Mouse (Mus musculus) forebrain, embryonic 12.5 days (tissue): Measurements from ENCODE around the gene Slc4a5. TPM values are rescaled to one million over a fixed set of nuclear protein-coding genes. Genes with fewer than 3 reads are reported as not detected.

ENCODE experiments used
- ATAC-seq: fragments of 200-750 bp; cut with Nextera tagmentation; 2 replicates; pipeline ENCODE4 v1.8.0; 2017; ENCODE audit warnings: moderate TSS enrichment; ENCODE audit not compliant: low FRiP score
- H3K27ac ChIP-seq: fragments of 300-500 bp; sonication (generic); 2 replicates; pipeline ENCODE4 v1.5.1; 2016; ENCODE audit warnings: mild to moderate bottlenecking
- H3K27me3 ChIP-seq: fragments of 300-500 bp; sonication (generic); 2 replicates; pipeline ENCODE4 v1.6.1; 2016; ENCODE audit warnings: mild to moderate bottlenecking
- H3K36me3 ChIP-seq: fragments of 300-500 bp; sonication (generic); replicated peaks from 2 replicates; pipeline ENCODE4 v1.6.1; 2016; ENCODE audit warnings: mild to moderate bottlenecking
- H3K4me1 ChIP-seq: fragments of 300-500 bp; sonication (generic); 2 replicates; pipeline ENCODE4 v1.6.1; 2016
- H3K4me2 ChIP-seq: fragments of 300-500 bp; sonication (generic); 2 replicates; pipeline ENCODE4 v1.6.1; 2016; ENCODE audit warnings: mild to moderate bottlenecking, moderate library complexity
- H3K4me3 ChIP-seq: fragments of 300-500 bp; sonication (generic); replicated peaks from 2 replicates; pipeline ENCODE4 v1.5.1; 2016; ENCODE audit warnings: mild to moderate bottlenecking
- H3K9ac ChIP-seq: fragments of 300-500 bp; sonication (generic); 2 replicates; pipeline ENCODE4 v1.6.1; 2016; ENCODE audit warnings: mild to moderate bottlenecking
- H3K9me3 ChIP-seq: fragments of 300-500 bp; sonication (generic); 2 replicates; pipeline ENCODE4 v1.6.1; 2016
- WGBS: fragments of 180-500 bp; shearing (Covaris S2); methylation state at CpG from one replicate; pipeline ENCODE4 v1.1.7; 2016; 5-methylcytosine and 5-hydroxymethylcytosine counted together
- polyA plus RNA-seq: library from polyadenylated mRNA; unstranded; fragments of >200 nt; fragmentation: Nextera tagmentation; extraction: Ambion mirVana; gene quantifications from 2 replicates; pipeline ENCODE4 v1.2.1, GENCODE M21; 2016

The Slc4a5 gene
- polyA plus RNA-seq, 1 experiment from 2014 or later: 0.24 TPM

GRCm38 (mm10) chr6:83197345-83198004, 22.2 kb upstream of the Slc4a5 start:
- peak; percentile 50 for ATAC-seq
- 46% methylated on average over 15 of the region's 15 CpGs for WGBS
- H3K4me3 ChIP-seq: no peak overlapping the region

GRCm38 (mm10) chr6:83203320-83203719, 16.3 kb upstream of the Slc4a5 start:
- no peak overlapping the region for H3K4me3 ChIP-seq
- H3K27me3 ChIP-seq: no peaks in the 10 kb centered on the region
- no peak overlapping the region for H3K27ac ChIP-seq
- H3K4me1 ChIP-seq: no peaks in the 10 kb centered on the region
- H3K9me3 ChIP-seq: no peaks in the 10 kb centered on the region
- H3K36me3 ChIP-seq: peaks cover 27% of the 10 kb centered on the region
- WGBS: 89% methylated on average over 4 of the region's 4 CpGs
- H3K4me2 ChIP-seq: no peak overlapping the region
- no peak overlapping the region for H3K9ac ChIP-seq
- ATAC-seq: no peak

More at GRCm38 (mm10) chr6:83197345-83198004, 22.2 kb upstream of the Slc4a5 start:
- no peak overlapping the region for H3K9ac ChIP-seq
- H3K27me3 ChIP-seq: no peaks in the 10 kb centered on the region
- no peaks in the 10 kb centered on the region for H3K9me3 ChIP-seq
- H3K27ac ChIP-seq: no peak overlapping the region
- no peaks in the 10 kb centered on the region for H3K4me1 ChIP-seq
- H3K36me3 ChIP-seq: peaks cover 85% of the 10 kb centered on the region
- no peak overlapping the region for H3K4me2 ChIP-seq

- no peaks in the 10 kb centered on the region for H3K9me3 ChIP-seq
- 0 out of 2 replicates have a peak, but pooled peaks cover 5% of the 10 kb centered on the region for H3K36me3 ChIP-seq
- no peak overlapping the region for H3K9ac ChIP-seq
- peaks cover 8% of the 10 kb centered on the region for H3K4me1 ChIP-seq
- no peak overlapping the region for H3K27ac ChIP-seq
- WGBS: 92% methylated on average over 3 of the region's 3 CpGs
- H3K27me3 ChIP-seq: no peaks in the 10 kb centered on the region
- ATAC-seq: no peak
- H3K4me2 ChIP-seq: no peak overlapping the region
- H3K4me3 ChIP-seq: no peak overlapping the region
Measured at GRCm38 (mm10) chr6:83205851-83206250, 13.8 kb upstream of the Slc4a5 start.

GRCm38 (mm10) chr6:83206321-83206720, 13.3 kb upstream of the Slc4a5 start:
- Histone ChIP-seq H3K9me3 (no peaks in the 10 kb centered on the region), H3K27me3 (no peaks in the 10 kb centered on the region), H3K4me3 (no peak overlapping the region), H3K4me2 (no peak overlapping the region), H3K27ac (no peak overlapping the region), H3K4me1 (peaks cover 9% of the 10 kb centered on the region), H3K9ac (no peak overlapping the region), H3K36me3 (no peaks in the 10 kb centered on the region)
- no peak for ATAC-seq
- 85% methylated on average over 11 of the region's 11 CpGs for WGBS

- H3K4me1 ChIP-seq: peaks cover 14% of the 10 kb centered on the region
- H3K9ac ChIP-seq: no peak overlapping the region
Measured at GRCm38 (mm10) chr6:83207361-83208049, 12.1 kb upstream of the Slc4a5 start.

GRCm38 (mm10) chr6:83208050-83208400, 11.6 kb upstream of the Slc4a5 start:
- H3K4me3 ChIP-seq: no peak overlapping the region
- peaks cover 14% of the 10 kb centered on the region for H3K4me1 ChIP-seq
- no peaks in the 10 kb centered on the region for H3K9me3 ChIP-seq
- H3K9ac ChIP-seq: no peak overlapping the region
- 93% methylated on average over 2 of the region's 2 CpGs for WGBS
- no peak overlapping the region for H3K4me2 ChIP-seq
- ATAC-seq: no peak
- no peaks in the 10 kb centered on the region for H3K27me3 ChIP-seq
- no peaks in the 10 kb centered on the region for H3K36me3 ChIP-seq
- H3K27ac ChIP-seq: no peak overlapping the region

More at GRCm38 (mm10) chr6:83207361-83208049, 12.1 kb upstream of the Slc4a5 start:
- Histone ChIP-seq H3K27me3 (no peaks in the 10 kb centered on the region), H3K9me3 (no peaks in the 10 kb centered on the region), H3K27ac (no peak overlapping the region), H3K4me3 (no peak overlapping the region), H3K36me3 (no peaks in the 10 kb centered on the region), H3K4me2 (no peak overlapping the region)
- 78% methylated on average over 9 of the region's 9 CpGs for WGBS
- no peak for ATAC-seq

- H3K4me2 ChIP-seq: no peak overlapping the region
Measured at GRCm38 (mm10) chr6:83210495-83210894, 9.1 kb upstream of the Slc4a5 start.

GRCm38 (mm10) chr6:83211526-83211925, 8.1 kb upstream of the Slc4a5 start:
- H3K9me3 ChIP-seq: no peaks in the 10 kb centered on the region
- no peak for ATAC-seq
- WGBS: 22% methylated on average over 5 of the region's 5 CpGs
- no peak overlapping the region for H3K9ac ChIP-seq
- peaks cover 18% of the 10 kb centered on the region for H3K4me1 ChIP-seq
- no peak overlapping the region for H3K4me3 ChIP-seq
- H3K27me3 ChIP-seq: no peaks in the 10 kb centered on the region
- H3K36me3 ChIP-seq: no peaks in the 10 kb centered on the region
- no peak overlapping the region for H3K27ac ChIP-seq
- no peak overlapping the region for H3K4me2 ChIP-seq

More at GRCm38 (mm10) chr6:83210495-83210894, 9.1 kb upstream of the Slc4a5 start:
- Histone ChIP-seq H3K27me3 (no peaks in the 10 kb centered on the region), H3K36me3 (no peaks in the 10 kb centered on the region), H3K9ac (no peak overlapping the region), H3K27ac (no peak overlapping the region), H3K9me3 (no peaks in the 10 kb centered on the region), H3K4me3 (no peak overlapping the region), H3K4me1 (peaks cover 16% of the 10 kb centered on the region)
- ATAC-seq: no peak
- 47% methylated on average over 2 of the region's 2 CpGs for WGBS

GRCm38 (mm10) chr6:83215002-83215666, 4.5 kb upstream of the Slc4a5 start:
- Histone ChIP-seq H3K27ac (no peak overlapping the region), H3K9me3 (no peaks in the 10 kb centered on the region), H3K4me2 (no peak overlapping the region), H3K9ac (no peak overlapping the region), H3K36me3 (no peaks in the 10 kb centered on the region), H3K4me1 (peaks cover 17% of the 10 kb centered on the region), H3K4me3 (no peak overlapping the region), H3K27me3 (no peaks in the 10 kb centered on the region)
- 20% methylated on average over 7 of the region's 7 CpGs for WGBS
- ATAC-seq: peak; percentile 80

GRCm38 (mm10) chr6:83231486-83231885, 11.9 kb downstream of the Slc4a5 start:
- H3K27ac ChIP-seq: no peak overlapping the region
- no peak overlapping the region for H3K4me2 ChIP-seq
- ATAC-seq: no peak
- H3K4me3 ChIP-seq: no peak overlapping the region
- peaks cover 54% of the 10 kb centered on the region for H3K27me3 ChIP-seq
- WGBS: 51% methylated on average over 2 of the region's 2 CpGs
- no peak overlapping the region for H3K9ac ChIP-seq
- H3K9me3 ChIP-seq: no peaks in the 10 kb centered on the region
- H3K4me1 ChIP-seq: peaks cover 12% of the 10 kb centered on the region
- no peaks in the 10 kb centered on the region for H3K36me3 ChIP-seq

- ATAC-seq: no peak
- no peak overlapping the region for H3K4me3 ChIP-seq
- no peak overlapping the region for H3K9ac ChIP-seq
- no peaks in the 10 kb centered on the region for H3K36me3 ChIP-seq
- no peak overlapping the region for H3K4me2 ChIP-seq
- no peak overlapping the region for H3K27ac ChIP-seq
- WGBS: 81% methylated on average over 4 of the region's 4 CpGs
- H3K27me3 ChIP-seq: peaks cover 72% of the 10 kb centered on the region
- H3K4me1 ChIP-seq: peaks cover 19% of the 10 kb centered on the region
- H3K9me3 ChIP-seq: no peaks in the 10 kb centered on the region
Measured at GRCm38 (mm10) chr6:83233306-83233705, 13.7 kb downstream of the Slc4a5 start.

- Histone ChIP-seq H3K36me3 (no peaks in the 10 kb centered on the region), H3K4me2 (peak overlapping the region; percentile 40), H3K4me3 (no peak overlapping the region), H3K27ac (no peak overlapping the region), H3K4me1 (peaks cover 19% of the 10 kb centered on the region), H3K27me3 (peaks cover 80% of the 10 kb centered on the region), H3K9ac (no peak overlapping the region), H3K9me3 (no peaks in the 10 kb centered on the region)
- WGBS: under 1% methylated on average over 14 of the region's 14 CpGs
- ATAC-seq: no peak
Measured at GRCm38 (mm10) chr6:83234280-83234741, 14.7 kb downstream of the Slc4a5 start.
